Mouse (Mus musculus) neural tube, embryonic 11.5 days (tissue): ENCODE measurements around the gene Ccdc88c. TPM values are rescaled to one million over a fixed set of nuclear protein-coding genes. Genes with fewer than 3 reads are reported as not detected.

Experiments
- ATAC-seq: fragments of 200-750 bp; cut with Nextera tagmentation; 2 replicates; pipeline ENCODE4 v1.8.0; 2017; ENCODE audit warnings: moderate number of reproducible peaks, mild to moderate bottlenecking, moderate TSS enrichment, moderate library complexity; ENCODE audit not compliant: insufficient read depth, low FRiP score, low TSS enrichment
- DNase-seq: peaks from one replicate; pipeline ENCODE4 v3.0.0-alpha.2; 2015; ENCODE audit warnings: low spot score
- H3K27ac ChIP-seq: fragments of 300-500 bp; sonication (generic); 2 replicates; pipeline ENCODE4 v1.5.1; 2014; ENCODE audit warnings: low read depth, mild to moderate bottlenecking, low read length
- H3K27me3 ChIP-seq: fragments of 300-500 bp; sonication (generic); 2 replicates; pipeline ENCODE4 v1.6.1; 2014; ENCODE audit warnings: mild to moderate bottlenecking, low read length, mixed read lengths; ENCODE audit not compliant: control insufficient read depth, insufficient read depth
- H3K36me3 ChIP-seq: fragments of 300-500 bp; sonication (generic); 2 replicates; pipeline ENCODE4 v1.6.1; 2014; ENCODE audit warnings: mild to moderate bottlenecking, low read length, moderate library complexity, mixed read lengths; ENCODE audit not compliant: control insufficient read depth, insufficient read depth
- H3K4me1 ChIP-seq: fragments of 300-500 bp; sonication (generic); 2 replicates; pipeline ENCODE4 v1.6.1; 2014; ENCODE audit warnings: low read length, mixed read lengths; ENCODE audit not compliant: control insufficient read depth, insufficient read depth
- H3K4me2 ChIP-seq: fragments of 300-500 bp; sonication (generic); 2 replicates; pipeline ENCODE4 v1.6.1; 2014; ENCODE audit warnings: low read depth, mild to moderate bottlenecking, moderate library complexity
- H3K4me3 ChIP-seq: fragments of 300-500 bp; sonication (generic); 2 replicates; pipeline ENCODE4 v1.5.1; 2014; ENCODE audit warnings: low read depth, low read length
- H3K9ac ChIP-seq: fragments of 300-500 bp; sonication (generic); 2 replicates; pipeline ENCODE4 v1.6.1; 2014; ENCODE audit warnings: mild to moderate bottlenecking, low read length
- H3K9me3 ChIP-seq: fragments of 300-500 bp; sonication (generic); 2 replicates; pipeline ENCODE4 v1.6.1; 2016; ENCODE audit warnings: low read length; ENCODE audit not compliant: control insufficient read depth
- WGBS: fragments of 180-500 bp; shearing (Covaris S2); extraction: QIAGEN DNeasy Blood & Tissue Kit; methylation state at CpG from one replicate; pipeline ENCODE4 v1.1.7; 2014; 5-methylcytosine and 5-hydroxymethylcytosine counted together
- polyA plus RNA-seq: library from polyadenylated mRNA; unstranded; fragments of >200 nt; fragmentation: Nextera tagmentation; extraction: Ambion mirVana; gene quantifications from 2 replicates; pipeline ENCODE4 v1.2.1, GENCODE M21; 2014

The Ccdc88c gene
- polyA plus RNA-seq, 1 experiment from 2014 or later = 11.8 TPM

- no peak overlapping the region for H3K27ac ChIP-seq
- WGBS = 23% methylated on average over 10 of the region's 10 CpGs
- H3K9me3 ChIP-seq = no peaks in the 10 kb centered on the region
- no peak for DNase-seq
- H3K4me2 ChIP-seq = no peak overlapping the region
- H3K27me3 ChIP-seq = no peaks in the 10 kb centered on the region
- no peak for ATAC-seq
- no peak overlapping the region for H3K9ac ChIP-seq
- H3K4me3 ChIP-seq = no peak overlapping the region
- peaks cover 19% of the 10 kb centered on the region for H3K4me1 ChIP-seq
- no peaks in the 10 kb centered on the region for H3K36me3 ChIP-seq
Observed at GRCm38 (mm10) chr12:101007968-101008481, 20.8 kb downstream of the Ccdc88c start.

- peaks cover 16% of the 10 kb centered on the region for H3K4me1 ChIP-seq
- ATAC-seq (no peak), DNase-seq (no peak)
- no peaks in the 10 kb centered on the region for H3K27me3 ChIP-seq
- H3K36me3 ChIP-seq = no peaks in the 10 kb centered on the region
- no peak overlapping the region for H3K4me3 ChIP-seq
- H3K27ac ChIP-seq = no peak overlapping the region
- WGBS = 74% methylated on average over 9 of the region's 9 CpGs
- no peak overlapping the region for H3K4me2 ChIP-seq
- H3K9me3 ChIP-seq = no peaks in the 10 kb centered on the region
- no peak overlapping the region for H3K9ac ChIP-seq
Observed at GRCm38 (mm10) chr12:101007427-101007826, 21.4 kb downstream of the Ccdc88c start.

GRCm38 (mm10) chr12:101005665-101006420 lies 23.0 kb downstream of the Ccdc88c start:
- Histone ChIP-seq H3K4me2 (no peak overlapping the region), H3K27ac (no peak overlapping the region; the same call in 1 of the 2 replicates), H3K4me3 (no peak overlapping the region), H3K36me3 (no peaks in the 10 kb centered on the region), H3K27me3 (no peaks in the 10 kb centered on the region), H3K4me1 (peaks cover 13% of the 10 kb centered on the region), H3K9ac (no peak overlapping the region), H3K9me3 (no peaks in the 10 kb centered on the region)
- WGBS = 88% methylated on average over 12 of the region's 12 CpGs
- DNase-seq (no peak), ATAC-seq (no peak)

GRCm38 (mm10) chr12:101004982-101005381 lies 23.9 kb downstream of the Ccdc88c start:
- H3K27ac ChIP-seq = peak overlapping the region; percentile 23; the same call in 1 of the 2 replicates
- ATAC-seq (peak; percentile 36; the same call in 1 of the 2 replicates), DNase-seq (no peak)
- H3K36me3 ChIP-seq = no peaks in the 10 kb centered on the region
- no peaks in the 10 kb centered on the region for H3K9me3 ChIP-seq
- 77% methylated on average over 5 of the region's 5 CpGs for WGBS
- H3K4me3 ChIP-seq = no peak overlapping the region
- H3K9ac ChIP-seq = no peak overlapping the region
- H3K27me3 ChIP-seq = no peaks in the 10 kb centered on the region
- H3K4me1 ChIP-seq = peaks cover 13% of the 10 kb centered on the region
- no peak overlapping the region for H3K4me2 ChIP-seq

GRCm38 (mm10) chr12:101002801-101003513 lies 25.9 kb downstream of the Ccdc88c start:
- no peak overlapping the region for H3K9ac ChIP-seq
- H3K27me3 ChIP-seq = no peaks in the 10 kb centered on the region
- DNase-seq (no peak), ATAC-seq (no peak)
- H3K4me2 ChIP-seq = no peak overlapping the region
- H3K36me3 ChIP-seq = no peaks in the 10 kb centered on the region
- H3K9me3 ChIP-seq = no peaks in the 10 kb centered on the region
- peaks cover 25% of the 10 kb centered on the region for H3K4me1 ChIP-seq
- H3K27ac ChIP-seq = no peak overlapping the region
- H3K4me3 ChIP-seq = no peak overlapping the region
- WGBS = 35% methylated on average over 4 of the region's 4 CpGs

- Histone ChIP-seq H3K9me3 (no peaks in the 10 kb centered on the region), H3K27me3 (no peaks in the 10 kb centered on the region), H3K36me3 (no peaks in the 10 kb centered on the region), H3K4me1 (peaks cover 38% of the 10 kb centered on the region), H3K27ac (no peak overlapping the region), H3K4me2 (no peak overlapping the region), H3K4me3 (no peak overlapping the region), H3K9ac (no peak overlapping the region)
- 44% methylated on average over 7 of the region's 7 CpGs for WGBS
- ATAC-seq (no peak), DNase-seq (no peak)
Observed at GRCm38 (mm10) chr12:100999061-100999954, 29.5 kb downstream of the Ccdc88c start.

GRCm38 (mm10) chr12:100998564-100998962 lies 30.3 kb downstream of the Ccdc88c start:
- DNase-seq = no peak
- no peak for ATAC-seq
- 57% methylated on average over 8 of the region's 8 CpGs for WGBS
- Histone ChIP-seq H3K9ac (no peak overlapping the region), H3K27ac (no peak overlapping the region), H3K4me1 (peaks cover 37% of the 10 kb centered on the region), H3K9me3 (no peaks in the 10 kb centered on the region), H3K27me3 (no peaks in the 10 kb centered on the region), H3K4me2 (no peak overlapping the region), H3K4me3 (no peak overlapping the region), H3K36me3 (no peaks in the 10 kb centered on the region)

- Histone ChIP-seq H3K9ac (no peak overlapping the region), H3K27ac (no peak overlapping the region), H3K4me1 (peaks cover 36% of the 10 kb centered on the region), H3K27me3 (no peaks in the 10 kb centered on the region), H3K9me3 (no peaks in the 10 kb centered on the region), H3K36me3 (no peaks in the 10 kb centered on the region), H3K4me3 (no peak overlapping the region), H3K4me2 (no peak overlapping the region)
- no peak for DNase-seq
- no peak for ATAC-seq
- WGBS = 30% methylated on average over 10 of the region's 10 CpGs
Observed at GRCm38 (mm10) chr12:100997830-100998563, 30.9 kb downstream of the Ccdc88c start.
